Mouse (Mus musculus) embryonic fibroblast, embryonic 13.5 days (primary cell): Measurements from ENCODE around the gene Zar1l.

Source experiments
- CTCF ChIP-seq: IDR thresholded peaks from 2 replicates; pipeline ENCODE4 v1.5.1; 2011; ENCODE audit warnings: mild to moderate bottlenecking, control low read depth, low read length, moderate library complexity, borderline replicate concordance; ENCODE audit not compliant: insufficient read depth
- POLR2A ChIP-seq: IDR thresholded peaks from 2 replicates; pipeline ENCODE4 v1.6.1; 2011; ENCODE audit warnings: low read depth, mild to moderate bottlenecking, control low read depth, low read length, moderate library complexity

GRCm38 (mm10) chr5:150522867-150523234, 4.9 kb upstream of the Zar1l start:
- TF ChIP-seq CTCF (no peak), POLR2A (no peak)
